Mouse (Mus musculus) liver, postnatal 0 days (tissue): ENCODE data around the gene Mthfd1.

ENCODE experiments used
- CTCF ChIP-seq: sonication (generic); IDR thresholded peaks from 2 replicates; pipeline ENCODE4 v1.5.1; 2016; ENCODE audit warnings: antibody characterized with exemption, low read depth
- EP300 ChIP-seq: IDR thresholded peaks from 2 replicates; pipeline ENCODE4 v1.6.1; 2016; ENCODE audit warnings: antibody characterized with exemption, low read depth, mild to moderate bottlenecking

GRCm38 (mm10) chr12:76280556-76280955 is 25.5 kb downstream of the Mthfd1 start:
- no peak for TF ChIP-seq CTCF
- no peak for TF ChIP-seq EP300
